Mouse (Mus musculus): ENCODE measurements around the gene Slc9a8. TPM values are rescaled to one million over a fixed set of nuclear protein-coding genes. Genes with fewer than 3 reads are reported as not detected.

Gene Slc9a8
- total RNA-seq, 2 experiments from 2014 or later, result 20.5 to 26.8 TPM

DNA sequence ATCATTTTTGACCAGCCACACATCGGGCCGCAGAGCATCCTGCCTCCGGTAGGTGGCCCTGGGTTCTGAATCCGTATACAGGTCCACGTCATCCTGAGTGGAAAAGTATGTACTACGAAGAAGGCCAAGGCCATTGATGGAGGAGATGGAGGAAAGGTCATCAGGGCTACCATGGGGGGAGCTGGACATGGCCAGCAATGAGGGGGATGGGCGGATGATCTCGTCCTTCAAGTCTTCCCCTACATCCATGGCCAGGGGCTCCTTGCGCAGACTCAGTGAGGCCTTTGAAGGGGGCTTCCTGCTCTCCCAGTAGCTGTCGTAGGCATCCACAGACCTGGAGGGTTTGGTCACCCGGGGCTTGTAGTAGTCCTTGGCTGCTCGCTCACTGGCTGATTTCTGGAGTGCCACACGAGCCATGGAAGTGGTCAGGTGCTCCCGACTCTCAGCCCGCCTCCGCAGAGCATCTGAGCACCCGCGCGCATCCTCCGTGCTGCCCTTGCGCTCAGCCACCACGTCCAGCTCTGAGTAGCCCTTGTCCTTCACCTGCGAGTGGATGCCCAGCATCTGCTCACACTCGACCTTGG is 62.4 kb downstream of the Slc9a8 start:
- DNase-seq, result no peak

DNA sequence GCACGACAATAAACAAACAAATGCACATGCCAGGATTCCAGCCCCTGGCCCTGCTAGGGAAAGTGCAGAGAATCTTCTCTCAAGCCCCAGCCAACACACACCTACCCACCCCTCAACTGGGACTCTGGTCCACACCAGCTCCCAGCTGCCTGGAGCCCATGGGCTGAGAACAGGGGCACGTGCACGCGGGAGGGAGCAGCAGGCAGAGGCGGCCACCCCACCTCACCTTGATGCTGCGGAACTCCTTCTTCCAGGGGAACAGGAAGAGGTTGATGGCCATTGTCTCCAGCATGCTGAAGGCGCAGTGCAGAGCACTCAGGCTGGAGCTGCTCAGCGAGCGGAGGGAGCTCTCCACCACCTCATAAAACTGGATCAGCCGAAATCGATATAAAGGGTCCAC is 63.4 kb downstream of the Slc9a8 start:
- no peak for DNase-seq

- peak; percentile 72 to 77 for DNase-seq
These were observed 64.2 kb downstream of the Slc9a8 start for GRCm38 (mm10) chr2:167485501-167486377.

- no peak for DNase-seq
These were observed 65.1 kb downstream of the Slc9a8 start for GRCm38 (mm10) chr2:167486573-167486972.

GRCm38 (mm10) chr2:167487551-167487950 is 66.0 kb downstream of the Slc9a8 start:
- DNase-seq, result no peak

DNA sequence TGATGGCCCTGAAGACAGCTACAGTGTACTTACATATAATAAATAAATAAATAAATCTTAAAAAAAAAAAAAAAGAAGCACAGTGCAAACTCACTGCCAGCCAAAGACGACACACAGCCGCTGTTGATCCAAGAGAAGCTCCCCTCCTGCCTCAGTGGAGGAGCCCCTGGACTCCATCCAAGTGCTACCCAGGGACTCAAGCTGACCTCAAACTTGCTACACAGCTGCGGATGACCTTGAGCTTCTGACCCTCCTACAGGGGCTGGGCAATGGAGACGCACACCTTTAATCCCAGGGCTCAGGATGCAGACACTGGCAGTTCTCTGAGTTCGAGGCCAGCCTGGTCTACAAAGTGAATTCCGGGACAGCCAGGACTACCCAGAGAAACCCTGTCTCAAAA is 66.5 kb downstream of the Slc9a8 start:
- no peak for DNase-seq

- DNase-seq, result no peak
These were observed 69.5 kb downstream of the Slc9a8 start for GRCm38 (mm10) chr2:167490813-167491525.

GRCm38 (mm10) chr2:167491757-167492708 is 70.5 kb downstream of the Slc9a8 start, which contains the start of gene Rnf114:
Rnf114 (plus strand) TSS chr2:167492645.
- DNase-seq, result no peak

- peak; percentile 96 to 98 for DNase-seq
These were observed 71.5 kb downstream of the Slc9a8 start, which contains the start of gene Spata2 for GRCm38 (mm10) chr2:167492713-167493636. Spata2 (minus strand) TSS chr2:167492887.

- no peak for DNase-seq
These were observed 74.9 kb downstream of the Slc9a8 start for GRCm38 (mm10) chr2:167496437-167496836.

DNA sequence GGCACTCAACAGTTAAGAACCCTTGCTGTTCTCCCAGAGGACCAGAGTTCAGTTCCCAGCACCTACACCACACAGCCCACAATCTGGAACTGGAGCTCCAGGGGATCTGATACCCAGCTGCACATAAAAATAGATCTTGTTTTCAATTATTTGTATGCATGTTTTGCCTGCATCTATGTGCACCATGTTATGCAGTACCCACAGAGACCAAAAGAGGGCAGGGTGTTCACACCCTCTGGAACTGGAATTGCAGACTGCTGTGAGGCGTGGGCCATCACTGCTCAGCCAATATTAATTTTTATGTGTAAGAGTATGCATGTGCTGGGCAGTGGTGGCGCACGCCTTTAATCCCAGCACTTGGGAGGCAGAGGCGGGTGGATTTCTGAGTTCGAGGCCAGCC is 75.8 kb downstream of the Slc9a8 start:
- peak in 1 of 2 experiments; percentile 73 for DNase-seq

GRCm38 (mm10) chr2:167502554-167503252 is 81.2 kb downstream of the Slc9a8 start:
- no peak for DNase-seq

DNA sequence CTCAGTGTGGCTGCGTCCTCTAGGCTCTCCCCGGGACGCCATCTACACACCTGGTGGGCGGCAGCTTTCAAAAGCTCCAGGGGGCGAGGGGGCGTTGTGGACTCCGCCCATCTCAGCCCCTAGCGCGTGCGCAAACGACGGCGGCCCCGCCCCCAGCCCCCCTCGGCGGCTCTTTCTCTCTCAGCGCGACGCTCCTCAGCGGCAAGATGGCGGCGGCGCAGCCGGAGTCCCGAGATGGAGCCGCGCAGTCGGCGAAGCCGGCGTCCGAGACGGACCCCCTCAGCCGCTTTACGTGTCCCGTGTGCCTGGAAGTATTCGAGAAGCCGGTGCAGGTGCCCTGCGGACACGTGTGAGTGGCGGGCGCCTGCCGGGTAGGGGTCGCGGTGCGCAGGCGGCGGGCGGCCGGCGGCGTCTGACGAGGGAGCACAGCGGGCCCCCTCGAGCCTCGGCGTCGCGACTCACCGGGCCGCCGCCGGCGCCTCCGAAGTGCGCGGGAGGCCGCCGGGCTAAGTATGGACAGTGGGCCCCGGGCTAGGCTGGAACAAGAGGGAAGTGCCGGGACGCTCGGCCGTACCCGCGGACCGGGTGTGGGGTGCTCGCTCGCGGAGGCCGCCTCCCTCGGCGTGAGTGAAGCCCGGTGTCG is 81.9 kb downstream of the Slc9a8 start:
- peak; percentile 89 to 93 for DNase-seq

GRCm38 (mm10) chr2:167503896-167504349 is 82.4 kb downstream of the Slc9a8 start:
- peak; percentile 67 to 75 for DNase-seq

GRCm38 (mm10) chr2:167505127-167505526 is 83.6 kb downstream of the Slc9a8 start:
- DNase-seq, result no peak

DNA sequence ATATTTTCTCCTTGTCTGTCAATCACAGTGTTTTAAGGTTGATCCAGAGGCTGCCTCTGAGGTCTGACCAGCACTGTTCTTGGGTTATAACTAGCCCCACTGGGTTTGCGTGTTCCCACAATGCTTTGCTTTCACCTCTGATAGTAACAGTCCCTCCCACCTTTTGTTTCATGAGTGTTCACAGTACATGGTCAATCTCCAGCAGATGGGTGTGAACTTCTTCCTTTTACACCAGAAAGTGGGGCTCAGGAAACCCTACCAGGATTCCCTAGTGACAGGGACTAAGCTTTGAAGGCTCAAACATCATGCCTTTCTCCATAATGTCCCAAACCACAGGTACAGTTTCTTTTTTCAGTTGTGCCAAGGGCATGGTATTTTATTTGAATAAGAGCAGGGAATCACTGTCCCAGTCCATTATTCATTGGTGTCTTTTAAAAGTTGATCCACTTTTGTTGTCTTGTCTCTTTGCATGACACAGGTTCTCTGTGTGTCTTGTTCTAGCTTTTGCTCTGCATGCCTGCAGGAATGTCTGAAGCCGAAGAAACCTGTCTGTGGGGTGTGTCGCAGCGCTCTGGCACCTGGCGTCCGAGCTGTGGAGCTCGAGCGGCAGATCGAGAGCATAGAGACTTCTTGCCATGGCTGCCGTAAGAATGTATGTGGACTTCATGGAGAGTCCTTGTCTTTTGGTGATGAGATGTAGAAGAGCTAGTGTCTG is 85.2 kb downstream of the Slc9a8 start:
- DNase-seq, result no peak

GRCm38 (mm10) chr2:167507719-167508385 is 86.3 kb downstream of the Slc9a8 start:
- no peak for DNase-seq

DNA sequence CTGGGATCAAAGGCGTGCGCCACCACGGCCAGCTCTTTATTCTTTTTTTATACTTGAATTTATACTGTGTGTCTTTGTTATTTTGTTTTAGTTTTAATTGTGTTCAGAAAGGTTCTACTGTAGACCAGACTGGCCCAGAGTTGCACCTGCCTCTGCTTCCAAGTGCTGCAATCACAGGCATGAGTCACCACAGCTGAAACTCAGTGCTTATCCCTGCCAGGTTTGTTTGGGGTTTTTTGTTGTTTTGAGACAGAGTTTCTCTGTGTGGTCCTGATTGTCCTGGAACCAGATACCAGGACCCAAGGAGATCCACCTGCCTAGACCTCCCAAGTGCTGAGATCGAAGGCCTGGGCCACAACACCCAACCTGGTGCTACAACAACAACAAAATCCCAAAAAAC is 87.1 kb downstream of the Slc9a8 start:
- no peak for DNase-seq

Measured in heart, adult 18-20 months (tissue).